Mouse (Mus musculus) liver, embryonic 14.5 days (tissue): Measurements from ENCODE around the gene Tcte1.

Experiments
- CTCF ChIP-seq: IDR thresholded peaks from 2 replicates; pipeline ENCODE4 v1.5.1; 2016; ENCODE audit warnings: antibody characterized with exemption, low read depth, control low read depth
- EP300 ChIP-seq: IDR thresholded peaks from 2 replicates; pipeline ENCODE4 v1.6.1; 2016; ENCODE audit warnings: antibody characterized with exemption, low read depth

- TF ChIP-seq CTCF: 0 out of 2 replicates have a peak, but pooled peaks have one; percentile 22
- TF ChIP-seq EP300: no peak; the same call in 1 of the 2 replicates
These were observed 50.5 kb downstream of the Tcte1 start for GRCm38 (mm10) chr17:45573780-45574123.
